Mouse (Mus musculus) limb, embryonic 11.5 days (tissue): Measurements from ENCODE around the gene Rpp38. TPM values are rescaled to one million over a fixed set of nuclear protein-coding genes. Genes with fewer than 3 reads are reported as not detected.

Experiments used
- ATAC-seq: fragments of 200-750 bp; cut with Nextera tagmentation; 2 replicates; pipeline ENCODE4 v1.8.0; 2017; ENCODE audit warnings: low read depth; ENCODE audit not compliant: insufficient number of reproducible peaks, low FRiP score, low TSS enrichment
- DNase-seq: peaks from one replicate; pipeline ENCODE4 v3.0.0-alpha.2; 2015; ENCODE audit warnings: low spot score
- H3K27ac ChIP-seq: fragments of 300-500 bp; sonication (generic); replicated peaks from 2 replicates; pipeline ENCODE4 v1.5.1; 2014; ENCODE audit warnings: low read depth, mild to moderate bottlenecking, low read length
- H3K27me3 ChIP-seq: fragments of 300-500 bp; sonication (generic); 2 replicates; pipeline ENCODE4 v1.6.1; 2014; ENCODE audit warnings: mild to moderate bottlenecking, low read length, mixed read lengths; ENCODE audit not compliant: control insufficient read depth, insufficient read depth
- H3K36me3 ChIP-seq: fragments of 300-500 bp; sonication (generic); 2 replicates; pipeline ENCODE4 v1.6.1; 2014; ENCODE audit warnings: mild to moderate bottlenecking, low read length, moderate library complexity, mixed read lengths; ENCODE audit not compliant: control insufficient read depth, insufficient read depth
- H3K4me1 ChIP-seq: fragments of 300-500 bp; sonication (generic); 2 replicates; pipeline ENCODE4 v1.6.1; 2014; ENCODE audit warnings: low read length, mixed read lengths; ENCODE audit not compliant: control insufficient read depth, insufficient read depth
- H3K4me2 ChIP-seq: fragments of 300-500 bp; sonication (generic); 2 replicates; pipeline ENCODE4 v1.6.1; 2014; ENCODE audit warnings: low read depth, mild to moderate bottlenecking, moderate library complexity; ENCODE audit not compliant: severe bottlenecking
- H3K4me3 ChIP-seq: fragments of 300-500 bp; sonication (generic); 2 replicates; pipeline ENCODE4 v1.5.1; 2014; ENCODE audit warnings: low read depth, low read length
- H3K9ac ChIP-seq: fragments of 300-500 bp; sonication (generic); 2 replicates; pipeline ENCODE4 v1.6.1; 2014; ENCODE audit warnings: mild to moderate bottlenecking, low read length
- H3K9me3 ChIP-seq: fragments of 300-500 bp; sonication (generic); 2 replicates; pipeline ENCODE4 v1.6.1; 2016; ENCODE audit warnings: low read length; ENCODE audit not compliant: control insufficient read depth
- WGBS: fragments of 180-500 bp; shearing (Covaris S2); extraction: QIAGEN DNeasy Blood & Tissue Kit; methylation state at CpG from one replicate; pipeline ENCODE4 v1.1.7; 2014; 5-methylcytosine and 5-hydroxymethylcytosine counted together
- polyA plus RNA-seq: library from polyadenylated mRNA; unstranded; fragments of >200 nt; fragmentation: Nextera tagmentation; extraction: Ambion mirVana; gene quantifications from 2 replicates; pipeline ENCODE4 v1.2.1, GENCODE M21; 2014

Gene Rpp38
- polyA plus RNA-seq, 1 experiment from 2014 or later, result 18.7 TPM

DNA sequence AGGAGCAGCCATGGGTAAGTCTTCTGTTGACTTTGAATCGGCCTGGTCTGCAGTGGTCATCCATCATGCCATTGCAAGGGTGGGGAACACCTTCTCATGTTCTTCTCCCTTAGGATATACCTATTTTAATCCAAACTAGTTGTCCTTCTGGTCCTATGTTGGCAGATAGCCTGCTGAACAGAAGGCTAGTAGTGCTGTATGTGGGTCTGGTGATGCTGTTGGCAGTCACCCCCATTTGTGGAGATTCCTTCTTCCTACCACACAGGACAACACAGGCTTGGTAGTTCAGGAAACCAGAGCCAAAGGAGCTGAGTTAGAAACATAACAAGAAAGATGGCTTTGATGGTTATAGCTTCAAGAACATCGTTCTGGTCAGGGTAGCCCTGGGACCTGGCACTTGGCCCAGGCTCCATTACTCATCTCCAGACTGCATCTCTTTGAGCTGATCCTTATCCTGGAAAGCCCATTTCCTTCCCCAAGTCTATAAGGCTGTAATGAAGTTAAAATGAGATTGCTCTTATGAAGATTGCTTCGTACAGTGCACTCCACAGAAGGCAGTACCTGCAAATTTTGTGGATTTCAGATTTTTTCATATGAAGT is 26.9 kb downstream of the Rpp38 start:
- Histone ChIP-seq H3K9me3 (no peaks in the 10 kb centered on the region), H3K9ac (no peak overlapping the region), H3K27ac (no peak overlapping the region), H3K27me3 (no peaks in the 10 kb centered on the region), H3K4me3 (no peak overlapping the region), H3K36me3 (peaks cover 2% of the 10 kb centered on the region; the same call in 1 of the 2 replicates), H3K4me1 (no peaks in the 10 kb centered on the region), H3K4me2 (no peak overlapping the region)
- DNase-seq (no peak), ATAC-seq (no peak)
- 84% methylated on average over 3 of the region's 3 CpGs for WGBS

DNA sequence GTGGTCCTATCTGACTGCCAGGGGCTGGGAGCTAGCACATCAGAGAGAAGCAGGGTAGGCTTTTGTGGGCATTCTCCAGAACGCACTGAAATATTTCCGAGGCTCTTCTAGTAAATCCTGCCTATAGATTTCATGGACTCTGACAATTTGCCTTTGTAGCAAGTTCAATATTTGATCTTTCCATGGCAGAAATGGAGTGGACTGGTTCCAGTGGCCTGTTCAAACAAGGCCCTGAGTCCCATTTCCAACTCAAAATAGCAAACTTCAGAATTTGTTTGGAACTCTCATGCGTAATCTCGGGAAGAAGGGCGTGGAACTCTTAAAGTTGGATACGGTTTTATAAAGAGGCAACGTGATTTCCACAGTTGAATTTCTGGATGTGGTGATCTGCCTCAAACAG is 36.6 kb downstream of the Rpp38 start:
- DNase-seq, result no peak
- no peak overlapping the region for H3K27ac ChIP-seq
- WGBS, result 93% methylated on average over 7 of the region's 7 CpGs

DNA sequence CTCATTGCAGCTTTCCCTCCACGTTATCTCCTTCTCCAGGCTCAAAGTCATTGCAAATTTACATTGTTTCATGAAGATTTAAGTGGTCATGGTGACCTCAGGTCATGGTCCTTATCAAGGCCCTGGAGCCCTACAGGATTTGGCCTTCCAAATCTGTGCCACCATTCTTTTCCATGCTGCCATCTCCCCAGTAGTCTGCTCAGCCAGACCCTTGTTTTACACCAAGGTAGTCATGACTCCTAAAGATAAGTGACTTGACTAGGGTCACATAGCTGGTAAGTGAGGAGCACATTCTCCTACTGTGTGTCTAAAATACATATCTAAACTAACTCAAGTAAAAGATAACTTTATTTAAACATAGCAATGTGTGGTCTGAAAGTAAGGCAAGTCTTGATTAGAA is 40.3 kb downstream of the Rpp38 start:
- Histone ChIP-seq H3K4me3 (no peak overlapping the region), H3K9ac (no peak overlapping the region), H3K4me2 (no peak overlapping the region), H3K27ac (no peak overlapping the region), H3K4me1 (no peaks in the 10 kb centered on the region), H3K9me3 (no peaks in the 10 kb centered on the region), H3K36me3 (no peaks in the 10 kb centered on the region), H3K27me3 (no peaks in the 10 kb centered on the region)
- no peak for ATAC-seq
- WGBS, result 85% methylated on average over 1 of the region's 1 CpGs
- no peak for DNase-seq

More for the DNA sequence above, 36.6 kb downstream of the Rpp38 start:
- Histone ChIP-seq H3K4me1 (no peaks in the 10 kb centered on the region), H3K36me3 (no peaks in the 10 kb centered on the region), H3K9me3 (no peaks in the 10 kb centered on the region), H3K4me2 (no peak overlapping the region), H3K4me3 (no peak overlapping the region), H3K9ac (no peak overlapping the region), H3K27me3 (no peaks in the 10 kb centered on the region)
- no peak for ATAC-seq

DNA sequence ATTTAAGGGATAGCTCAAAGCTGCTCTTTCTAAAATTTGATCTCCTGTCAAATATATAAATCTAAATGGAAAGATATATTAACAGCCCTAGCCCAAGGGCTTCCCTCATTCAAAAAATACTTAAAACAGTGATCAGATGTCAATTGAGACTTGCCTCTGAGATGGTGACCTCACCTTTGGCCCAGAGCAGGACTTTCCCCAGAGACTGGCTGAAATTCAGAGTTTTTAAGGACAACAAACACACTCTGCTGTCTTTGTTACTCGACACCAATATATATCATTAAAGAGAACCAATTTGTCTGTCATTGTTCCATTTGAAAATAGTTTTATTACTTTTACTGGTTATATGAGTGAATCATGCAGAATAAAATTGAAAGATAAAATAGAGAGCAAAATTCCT is 42.9 kb downstream of the Rpp38 start:
- 88% methylated on average over 1 of the region's 1 CpGs for WGBS
- peaks cover 4% of the 10 kb centered on the region; the same call in 1 of the 2 replicates for H3K4me1 ChIP-seq
- H3K27me3 ChIP-seq, result no peaks in the 10 kb centered on the region
- no peaks in the 10 kb centered on the region for H3K36me3 ChIP-seq
- no peaks in the 10 kb centered on the region for H3K9me3 ChIP-seq
- ATAC-seq (no peak), DNase-seq (no peak)
- H3K27ac ChIP-seq, result no peak overlapping the region
- H3K4me3 ChIP-seq, result no peak overlapping the region
- no peak overlapping the region for H3K9ac ChIP-seq
- H3K4me2 ChIP-seq, result no peak overlapping the region

DNA sequence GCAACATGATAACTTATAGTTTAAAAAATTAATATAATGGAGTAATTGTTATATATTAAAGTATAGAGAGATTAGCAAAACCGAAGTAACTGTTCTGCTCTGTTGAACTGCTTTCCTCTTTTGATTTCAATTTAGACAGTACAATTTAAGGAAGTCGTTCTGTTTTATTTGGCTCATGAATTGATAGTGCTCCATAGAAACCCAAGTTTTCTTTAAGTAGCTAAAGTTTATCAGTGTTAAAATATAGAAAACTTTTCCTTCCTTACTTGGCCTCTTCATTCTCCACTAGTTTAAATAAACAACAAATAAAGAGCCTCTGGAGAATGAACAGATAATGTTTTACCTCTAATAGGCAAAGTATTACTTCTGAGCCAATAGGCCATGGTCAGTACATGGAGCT is 46.2 kb downstream of the Rpp38 start:
- Histone ChIP-seq H3K4me1 (peaks cover 4% of the 10 kb centered on the region; the same call in 1 of the 2 replicates), H3K36me3 (no peaks in the 10 kb centered on the region), H3K9me3 (no peaks in the 10 kb centered on the region), H3K27me3 (no peaks in the 10 kb centered on the region), H3K27ac (no peak overlapping the region), H3K4me3 (no peak overlapping the region), H3K4me2 (no peak overlapping the region), H3K9ac (no peak overlapping the region)
- no peak for DNase-seq
- WGBS, result 86% methylated on average over 2 of the region's 2 CpGs
- no peak for ATAC-seq

DNA sequence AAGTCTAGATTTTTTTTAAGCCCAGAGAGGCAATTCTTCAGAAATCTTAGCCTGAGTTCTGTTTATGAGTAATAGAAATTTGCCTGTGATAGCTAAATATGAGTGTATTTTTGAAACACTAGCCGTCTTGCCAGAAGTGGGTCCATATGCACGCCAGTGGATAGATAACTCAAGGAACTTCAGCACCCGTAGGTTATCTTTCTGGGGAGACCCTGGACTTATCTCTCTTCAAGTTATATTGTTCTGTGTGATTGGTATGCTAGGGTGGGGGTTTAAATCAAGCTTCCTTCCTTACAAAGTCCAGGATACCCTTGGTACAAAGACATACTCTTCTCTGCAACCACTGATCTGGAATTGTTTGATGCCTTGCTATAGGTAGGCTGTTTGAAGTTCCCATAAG is 46.7 kb downstream of the Rpp38 start:
- WGBS, result 79% methylated on average over 3 of the region's 3 CpGs
- no peaks in the 10 kb centered on the region for H3K9me3 ChIP-seq
- ATAC-seq (no peak), DNase-seq (no peak)
- H3K4me2 ChIP-seq, result no peak overlapping the region
- H3K4me3 ChIP-seq, result no peak overlapping the region; the same call in 1 of the 2 replicates
- H3K27ac ChIP-seq, result no peak overlapping the region
- peaks cover 4% of the 10 kb centered on the region; the same call in 1 of the 2 replicates for H3K4me1 ChIP-seq
- no peak overlapping the region for H3K9ac ChIP-seq
- no peaks in the 10 kb centered on the region for H3K36me3 ChIP-seq
- H3K27me3 ChIP-seq, result no peaks in the 10 kb centered on the region

DNA sequence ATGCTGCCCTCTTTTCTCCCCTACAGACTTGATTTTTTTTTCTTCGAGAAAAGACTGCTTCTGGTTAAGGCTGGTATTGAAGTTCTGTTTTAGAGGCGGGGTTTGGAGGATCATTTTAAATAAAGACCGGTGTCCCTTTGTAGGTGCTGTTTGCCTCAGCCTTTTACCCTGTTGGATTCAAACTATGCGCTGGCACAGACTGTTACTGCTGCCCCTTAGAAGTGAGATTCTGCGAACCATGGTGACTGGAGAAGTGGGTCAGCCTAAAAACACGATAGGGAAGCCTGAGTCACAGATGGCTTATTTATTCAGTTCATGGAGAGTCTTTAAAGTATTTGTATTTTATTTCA is 47.3 kb downstream of the Rpp38 start:
- Histone ChIP-seq H3K9ac (peak overlapping the region; percentile 71), H3K36me3 (no peaks in the 10 kb centered on the region), H3K4me1 (peaks cover 4% of the 10 kb centered on the region; the same call in 1 of the 2 replicates), H3K4me3 (peak overlapping the region; percentile 81), H3K27me3 (no peaks in the 10 kb centered on the region), H3K27ac (no peak overlapping the region), H3K9me3 (no peaks in the 10 kb centered on the region), H3K4me2 (peak overlapping the region; percentile 57)
- ATAC-seq (no peak), DNase-seq (no peak)
- 5% methylated on average over 6 of the region's 6 CpGs for WGBS

DNA sequence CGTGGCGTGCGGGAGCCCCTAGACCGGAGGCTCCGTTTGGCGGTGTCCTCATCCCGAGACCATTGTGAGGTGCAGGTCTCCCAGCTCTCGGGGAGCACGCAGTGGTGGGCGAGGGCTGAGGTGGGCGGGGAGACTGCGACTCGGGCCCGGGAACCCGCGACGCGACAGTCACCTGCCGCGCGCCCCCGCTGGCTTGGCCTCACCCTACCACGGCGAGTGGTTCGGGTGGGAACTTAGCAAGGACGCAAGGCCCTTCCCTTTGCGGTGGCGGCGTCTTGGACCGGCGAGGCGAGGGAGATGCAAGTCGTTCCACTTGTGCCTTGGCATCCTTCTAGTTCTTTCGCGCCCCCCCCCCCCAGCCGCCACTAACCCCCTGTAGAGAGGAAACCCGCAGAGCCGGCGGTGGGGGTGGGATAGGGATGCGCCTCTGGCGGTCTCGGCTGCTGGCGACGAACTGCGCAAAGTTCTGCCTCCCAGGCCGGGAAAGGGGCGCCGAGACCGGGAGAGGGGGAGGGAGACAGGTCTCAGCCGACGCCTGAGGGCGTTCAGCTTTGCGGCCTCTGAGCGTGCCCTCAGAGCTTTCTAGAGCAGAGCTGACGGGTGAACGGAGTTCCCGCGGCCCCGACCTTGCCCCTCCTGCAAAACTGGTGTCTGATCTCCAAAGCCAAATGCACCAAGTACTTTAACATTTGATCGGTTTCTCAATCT is 47.8 kb downstream of the Rpp38 start:
- peak; percentile 1 for ATAC-seq
- H3K9ac ChIP-seq, result peak overlapping the region; percentile 71
- H3K4me3 ChIP-seq, result peak overlapping the region; percentile 81
- H3K27ac ChIP-seq, result no peak overlapping the region; the same call in 1 of the 2 replicates
- H3K36me3 ChIP-seq, result no peaks in the 10 kb centered on the region
- WGBS, result 0% methylated on average over 51 of the region's 60 CpGs
- peaks cover 4% of the 10 kb centered on the region; the same call in 1 of the 2 replicates for H3K4me1 ChIP-seq
- no peaks in the 10 kb centered on the region for H3K9me3 ChIP-seq
- peak overlapping the region; percentile 57 for H3K4me2 ChIP-seq
- DNase-seq, result peak; percentile 71
- H3K27me3 ChIP-seq, result no peaks in the 10 kb centered on the region
